Mouse (Mus musculus) gastrocnemius, postnatal 36 days (tissue): ENCODE data around the gene Skint10. TPM values are rescaled to one million over a fixed set of nuclear protein-coding genes. Genes with fewer than 3 reads are reported as not detected.

ENCODE experiments used
- DNase-seq, 2 experiments: peaks; one replicate each; pipeline ENCODE4 v3.0.0; 2022
- intact Hi-C: fragments of 180-260 bp; cut with DNase I; formaldehyde crosslinking; loops from one replicate; pipeline ENCODE4 v1.15.1; 2025
- long read RNA-seq, 2 experiments: library from polyadenylated mRNA; stranded (forward); transcript quantifications; one replicate each; pipeline ENCODE4 v2.0.0; 2021
- total RNA-seq, 2 experiments: library from RNA; stranded (reverse); gene quantifications; 2 replicates each; pipeline ENCODE4 v1.2.3; 2021

Skint10 gene
- not detected for total RNA-seq
- long read RNA-seq, experiment 1 = 0 reads
- long read RNA-seq, experiment 2 = 0 reads

GRCm38 (mm10) chr4:112774766-112775165, at the start of gene Skint10:
Skint10 (minus strand) TSS chr4:112774866.
- DNase-seq = no peak
- intact Hi-C loops = no loop called here

GRCm38 (mm10) chr4:112790646-112791045, 16.0 kb upstream of the Skint10 start:
- intact Hi-C loops = no loop called here

More at GRCm38 (mm10) chr4:112790646-112791045, 16.0 kb upstream of the Skint10 start:
- DNase-seq = no peak

Other genes starting within 250 kb of the Skint10 start
- not detected for gene Skint2, start 217.7 kb downstream of the Skint10 start, total RNA-seq